Mouse (Mus musculus) lung, embryonic 14.5 days (tissue): ENCODE results near the gene Ap2a2. TPM values are rescaled to one million over a fixed set of nuclear protein-coding genes. Genes with fewer than 3 reads are reported as not detected.
A peak's percentile ranks its signal among the peaks of the same experiment; 100 is the strongest.

Experiments used
- ATAC-seq: fragments of 200-750 bp; cut with Nextera tagmentation; 2 replicates; pipeline ENCODE4 v1.8.0; 2017; ENCODE audit warnings: mild to moderate bottlenecking, moderate TSS enrichment, moderate library complexity; ENCODE audit not compliant: insufficient read depth
- DNase-seq: peaks from one replicate; pipeline ENCODE4 v3.0.0-alpha.2; 2015
- H3K27ac ChIP-seq: fragments of 300-500 bp; sonication (generic); 2 replicates; pipeline ENCODE4 v1.5.1; 2014; ENCODE audit warnings: low read depth, mild to moderate bottlenecking, moderate library complexity
- H3K27me3 ChIP-seq: fragments of 300-500 bp; sonication (generic); 2 replicates; pipeline ENCODE4 v1.6.1; 2014; ENCODE audit warnings: low read length, control low read depth; ENCODE audit not compliant: insufficient read depth
- H3K36me3 ChIP-seq: fragments of 300-500 bp; sonication (generic); 2 replicates; pipeline ENCODE4 v1.6.1; 2014; ENCODE audit warnings: control low read depth; ENCODE audit not compliant: insufficient read depth
- H3K4me1 ChIP-seq: fragments of 300-500 bp; sonication (generic); 2 replicates; pipeline ENCODE4 v1.6.1; 2014; ENCODE audit warnings: antibody characterized with exemption, control low read depth; ENCODE audit not compliant: insufficient read depth
- H3K4me2 ChIP-seq: fragments of 300-500 bp; sonication (generic); 2 replicates; pipeline ENCODE4 v1.6.1; 2014; ENCODE audit warnings: mild to moderate bottlenecking
- H3K4me3 ChIP-seq: fragments of 300-500 bp; sonication (generic); 2 replicates; pipeline ENCODE4 v1.5.1; 2014; ENCODE audit warnings: low read depth, low read length
- H3K9ac ChIP-seq: fragments of 300-500 bp; sonication (generic); 2 replicates; pipeline ENCODE4 v1.6.1; 2014
- H3K9me3 ChIP-seq: fragments of 300-500 bp; sonication (generic); 2 replicates; pipeline ENCODE4 v1.6.1; 2016; ENCODE audit warnings: low read depth, low read length, control low read depth
- CTCF ChIP-seq: IDR thresholded peaks from 2 replicates; pipeline ENCODE4 v1.5.1; 2016; ENCODE audit warnings: antibody characterized with exemption, low read depth
- WGBS: fragments of 180-500 bp; shearing (Covaris S2); extraction: QIAGEN DNeasy Blood & Tissue Kit; methylation state at CpG from one replicate; pipeline ENCODE4 v1.1.7; 2014; 5-methylcytosine and 5-hydroxymethylcytosine counted together
- polyA plus RNA-seq: library from polyadenylated mRNA; unstranded; fragments of >200 nt; fragmentation: Nextera tagmentation; extraction: Ambion mirVana; gene quantifications from 2 replicates; pipeline ENCODE4 v1.2.1, GENCODE M21; 2014

Gene Ap2a2
- polyA plus RNA-seq, 1 experiment from 2014 or later, result 67.6 TPM

GRCm38 (mm10) chr7:141559726-141560325, 2.1 kb upstream of the Ap2a2 start:
- peak overlapping the region; percentile 9; the same call in 1 of the 2 replicates for H3K9ac ChIP-seq
- WGBS, result 55% methylated on average over 2 of the region's 2 CpGs
- DNase-seq, result no peak

GRCm38 (mm10) chr7:141560471-141560870, 1.5 kb upstream of the Ap2a2 start:
- Histone ChIP-seq H3K4me3 (no peak overlapping the region), H3K36me3 (peaks cover 6% of the 10 kb centered on the region), H3K9ac (no peak overlapping the region), H3K27ac (no peak overlapping the region), H3K4me2 (no peak overlapping the region), H3K27me3 (no peaks in the 10 kb centered on the region), H3K4me1 (no peaks in the 10 kb centered on the region), H3K9me3 (no peaks in the 10 kb centered on the region)
- DNase-seq (no peak), ATAC-seq (no peak)
- TF ChIP-seq CTCF, result no peak
- 64% methylated on average over 4 of the region's 4 CpGs for WGBS

More at GRCm38 (mm10) chr7:141559726-141560325, 2.1 kb upstream of the Ap2a2 start:
- no peak for ATAC-seq
- 0 out of 2 replicates have a peak overlapping the region, but pooled peaks have one; percentile 27 for H3K27ac ChIP-seq
- no peaks in the 10 kb centered on the region for H3K36me3 ChIP-seq
- no peak overlapping the region for H3K4me2 ChIP-seq
- TF ChIP-seq CTCF, result no peak
- H3K27me3 ChIP-seq, result no peaks in the 10 kb centered on the region
- H3K9me3 ChIP-seq, result no peaks in the 10 kb centered on the region
- H3K4me1 ChIP-seq, result no peaks in the 10 kb centered on the region
- no peak overlapping the region for H3K4me3 ChIP-seq

GRCm38 (mm10) chr7:141562421-141562851, 463 bp downstream of the Ap2a2 start:
- Histone ChIP-seq H3K27me3 (no peaks in the 10 kb centered on the region), H3K9ac (peak overlapping the region; percentile 97), H3K4me3 (peak overlapping the region; percentile 98), H3K9me3 (no peaks in the 10 kb centered on the region), H3K27ac (peak overlapping the region; percentile 77), H3K36me3 (peaks cover 9% of the 10 kb centered on the region), H3K4me2 (peak overlapping the region; percentile 90), H3K4me1 (no peaks in the 10 kb centered on the region)
- TF ChIP-seq CTCF, result no peak
- under 1% methylated on average over 33 of the region's 33 CpGs for WGBS
- DNase-seq (no peak), ATAC-seq (peak; percentile 48)

- Histone ChIP-seq H3K27me3 (no peaks in the 10 kb centered on the region), H3K4me2 (peak overlapping the region; percentile 90), H3K4me3 (peak overlapping the region; percentile 98), H3K27ac (0 out of 2 replicates have a peak overlapping the region, but pooled peaks have one; percentile 44), H3K9ac (peak overlapping the region; percentile 97), H3K4me1 (no peaks in the 10 kb centered on the region), H3K9me3 (no peaks in the 10 kb centered on the region), H3K36me3 (peaks cover 9% of the 10 kb centered on the region)
- peak; percentile 73 for DNase-seq
- no peak for TF ChIP-seq CTCF
- ATAC-seq, result peak; percentile 26; the same call in 1 of the 2 replicates
- WGBS, result 1% methylated on average over 21 of the region's 21 CpGs
Observed at GRCm38 (mm10) chr7:141562852-141563427, 967 bp downstream of the Ap2a2 start.

- H3K4me3 ChIP-seq, result no peak overlapping the region
- no peaks in the 10 kb centered on the region for H3K27me3 ChIP-seq
- no peak overlapping the region for H3K4me2 ChIP-seq
- ATAC-seq (no peak), DNase-seq (no peak)
- peaks cover 9% of the 10 kb centered on the region for H3K36me3 ChIP-seq
- 75% methylated on average over 7 of the region's 7 CpGs for WGBS
- H3K9me3 ChIP-seq, result no peaks in the 10 kb centered on the region
- TF ChIP-seq CTCF, result no peak
- H3K9ac ChIP-seq, result 0 out of 2 replicates have a peak overlapping the region, but pooled peaks have one; percentile 29
- no peaks in the 10 kb centered on the region for H3K4me1 ChIP-seq
- no peak overlapping the region for H3K27ac ChIP-seq
Observed at GRCm38 (mm10) chr7:141564561-141564960, 2.6 kb downstream of the Ap2a2 start.

GRCm38 (mm10) chr7:141566587-141566986, 4.6 kb downstream of the Ap2a2 start:
- H3K9me3 ChIP-seq, result no peaks in the 10 kb centered on the region
- H3K4me2 ChIP-seq, result no peak overlapping the region
- no peak overlapping the region for H3K4me3 ChIP-seq
- no peaks in the 10 kb centered on the region for H3K4me1 ChIP-seq
- no peak for ATAC-seq
- peaks cover 9% of the 10 kb centered on the region for H3K36me3 ChIP-seq
- no peak overlapping the region for H3K9ac ChIP-seq
- 69% methylated on average over 7 of the region's 7 CpGs for WGBS
- H3K27me3 ChIP-seq, result no peaks in the 10 kb centered on the region
- no peak overlapping the region for H3K27ac ChIP-seq
- TF ChIP-seq CTCF, result no peak
- DNase-seq, result no peak

GRCm38 (mm10) chr7:141569283-141569803, 7.4 kb downstream of the Ap2a2 start:
- Histone ChIP-seq H3K4me2 (no peak overlapping the region), H3K36me3 (peaks cover 9% of the 10 kb centered on the region), H3K9ac (no peak overlapping the region), H3K4me1 (no peaks in the 10 kb centered on the region), H3K9me3 (no peaks in the 10 kb centered on the region), H3K4me3 (no peak overlapping the region), H3K27ac (no peak overlapping the region), H3K27me3 (no peaks in the 10 kb centered on the region)
- ATAC-seq, result no peak
- TF ChIP-seq CTCF, result no peak
- DNase-seq, result no peak
- WGBS, result 74% methylated on average over 9 of the region's 9 CpGs
